Mouse (Mus musculus): Measurements from ENCODE around the gene Olfr145.

- TF ChIP-seq CTCF (conservative IDR thresholded peaks at IDR 0.05; ENCODE audit: low read length) (no peak), POU5F1 (IDR thresholded peaks at IDR 0.05; ENCODE audit: borderline replicate concordance, low read length) (no peak)
Measured at GRCm38 (mm10) chr9:37917540-37917939, 21.0 kb downstream of the Olfr145 start, which contains the start of gene Olfr878.

Data from E14TG2a.4 (cell line).